Mouse (Mus musculus) heart, postnatal 25 days (tissue): Measurements from ENCODE around the gene Map4k3. TPM values are rescaled to one million over a fixed set of nuclear protein-coding genes. Genes with fewer than 3 reads are reported as not detected.
"Not testable (repeated sequence)": the region's sequence is repeated elsewhere in the genome, so short reads cannot be mapped to it uniquely, and the experiment has no call there.

Experiments
- DNase-seq: peaks from one replicate; pipeline ENCODE4 v3.0.0; 2022; ENCODE audit warnings: low spot score
- intact Hi-C: fragments of 180-260 bp; cut with DNase I; formaldehyde crosslinking; loops from one replicate; pipeline ENCODE4 v1.15.1; 2025
- total RNA-seq, 2 experiments: library from RNA; stranded (reverse); gene quantifications; 2 replicates each; pipeline ENCODE4 v1.2.3; 2021

Gene Map4k3
- total RNA-seq, 2 experiments from 2014 or later, result 24.0 to 24.4 TPM

GRCm38 (mm10) chr17:80732256-80732655 is 4.0 kb upstream of the Map4k3 start:
- intact Hi-C loops, result no loop called here
- no peak for DNase-seq

- intact Hi-C loops, result loop anchor here (2.0 kb wide), 1 partner anchor 21 kb away; no protein-coding TSS in a partner anchor
- not testable (repeated sequence) for DNase-seq
Observed at GRCm38 (mm10) chr17:80730283-80730682, 2.0 kb upstream of the Map4k3 start.

- no peak for DNase-seq
- intact Hi-C loops, result loop anchor here (2.0 to 5.0 kb wide), 2 partner anchors 21 to 97 kb away; no protein-coding TSS in a partner anchor
Observed at GRCm38 (mm10) chr17:80729825-80730224, 1.5 kb upstream of the Map4k3 start.

- DNase-seq, result no peak
- intact Hi-C loops, result loop anchor here (5.0 kb wide), 1 partner anchor 98 kb away; no protein-coding TSS in a partner anchor
Observed at GRCm38 (mm10) chr17:80729080-80729749, 930 bp upstream of the Map4k3 start.

- intact Hi-C loops, result loop anchor here (2.0 to 5.0 kb wide), 2 partner anchors 73 to 100 kb away; no protein-coding TSS in a partner anchor
- peak; percentile 34 for DNase-seq
Observed at GRCm38 (mm10) chr17:80727341-80727951, 839 bp downstream of the Map4k3 start.

GRCm38 (mm10) chr17:80726821-80727220 is 1.5 kb downstream of the Map4k3 start:
- no peak for DNase-seq
- intact Hi-C loops, result loop anchor here (2.0 to 5.0 kb wide), 2 partner anchors 74 to 100 kb away; no protein-coding TSS in a partner anchor

GRCm38 (mm10) chr17:80723092-80723491 is 5.2 kb downstream of the Map4k3 start:
- intact Hi-C loops, result no loop called here
- DNase-seq, result no peak

GRCm38 (mm10) chr17:80721670-80722069 is 6.6 kb downstream of the Map4k3 start:
- DNase-seq, result no peak
- intact Hi-C loops, result no loop called here

GRCm38 (mm10) chr17:80719309-80719708 is 9.0 kb downstream of the Map4k3 start:
- no peak for DNase-seq
- intact Hi-C loops, result no loop called here

GRCm38 (mm10) chr17:80718243-80718642 is 10.0 kb downstream of the Map4k3 start:
- no peak for DNase-seq
- intact Hi-C loops, result no loop called here

GRCm38 (mm10) chr17:80713588-80713987 is 14.7 kb downstream of the Map4k3 start:
- intact Hi-C loops, result no loop called here
- DNase-seq, result no peak

- no peak for DNase-seq
- intact Hi-C loops, result no loop called here
Observed at GRCm38 (mm10) chr17:80709921-80710838, 18.1 kb downstream of the Map4k3 start.

GRCm38 (mm10) chr17:80708803-80709202 is 19.5 kb downstream of the Map4k3 start:
- intact Hi-C loops, result no loop called here
- no peak for DNase-seq

- no peak for DNase-seq
- intact Hi-C loops, result no loop called here
Observed at GRCm38 (mm10) chr17:80707176-80707575, 21.1 kb downstream of the Map4k3 start.

GRCm38 (mm10) chr17:80706608-80707007 is 21.7 kb downstream of the Map4k3 start:
- DNase-seq, result no peak
- intact Hi-C loops, result no loop called here

GRCm38 (mm10) chr17:80701687-80702086 is 26.6 kb downstream of the Map4k3 start:
- no peak for DNase-seq
- intact Hi-C loops, result no loop called here

- intact Hi-C loops, result no loop called here
- no peak for DNase-seq
Observed at GRCm38 (mm10) chr17:80698930-80699329, 29.4 kb downstream of the Map4k3 start.

GRCm38 (mm10) chr17:80698191-80698901 is 29.9 kb downstream of the Map4k3 start:
- intact Hi-C loops, result no loop called here
- DNase-seq, result no peak

GRCm38 (mm10) chr17:80696956-80697355 is 31.3 kb downstream of the Map4k3 start:
- intact Hi-C loops, result no loop called here
- DNase-seq, result no peak

GRCm38 (mm10) chr17:80696210-80696609 is 32.1 kb downstream of the Map4k3 start:
- DNase-seq, result no peak
- intact Hi-C loops, result no loop called here
